Mouse (Mus musculus) intestine, postnatal 0 days (tissue): ENCODE measurements around the gene Spi1. TPM values are rescaled to one million over a fixed set of nuclear protein-coding genes. Genes with fewer than 3 reads are reported as not detected.
A peak's percentile ranks its signal among the peaks of the same experiment; 100 is the strongest.

Source experiments
- ATAC-seq: fragments of 200-750 bp; cut with Nextera tagmentation; 2 replicates; pipeline ENCODE4 v1.8.0; 2017; ENCODE audit warnings: mild to moderate bottlenecking, moderate TSS enrichment, moderate library complexity
- H3K27ac ChIP-seq: fragments of 300-500 bp; sonication (generic); 2 replicates; pipeline ENCODE4 v1.5.1; 2014; ENCODE audit warnings: mild to moderate bottlenecking, low read depth, low read length, moderate library complexity
- H3K27me3 ChIP-seq: fragments of 300-500 bp; sonication (generic); replicated peaks from 2 replicates; pipeline ENCODE4 v1.6.1; 2014; ENCODE audit warnings: low read length, mixed read lengths; ENCODE audit not compliant: control insufficient read depth, insufficient read depth
- H3K36me3 ChIP-seq: fragments of 300-500 bp; sonication (generic); 2 replicates; pipeline ENCODE4 v1.6.1; 2014; ENCODE audit warnings: mild to moderate bottlenecking, moderate library complexity; ENCODE audit not compliant: control insufficient read depth, insufficient read depth
- H3K4me1 ChIP-seq: fragments of 300-500 bp; sonication (generic); replicated peaks from 2 replicates; pipeline ENCODE4 v1.6.1; 2014; ENCODE audit warnings: antibody characterized with exemption, low read length, mixed read lengths; ENCODE audit not compliant: control insufficient read depth, insufficient read depth
- H3K4me2 ChIP-seq: fragments of 300-500 bp; sonication (generic); replicated peaks from 2 replicates; pipeline ENCODE4 v1.6.1; 2014; ENCODE audit warnings: low read depth, mild to moderate bottlenecking, moderate library complexity
- H3K4me3 ChIP-seq: fragments of 300-500 bp; sonication (generic); 2 replicates; pipeline ENCODE4 v1.5.1; 2014; ENCODE audit warnings: low read depth, low read length
- H3K9ac ChIP-seq: fragments of 300-500 bp; sonication (generic); 2 replicates; pipeline ENCODE4 v1.6.1; 2014; ENCODE audit warnings: mild to moderate bottlenecking, low read depth, low read length
- H3K9me3 ChIP-seq: fragments of 300-500 bp; sonication (generic); 2 replicates; pipeline ENCODE4 v1.6.1; 2016; ENCODE audit warnings: mixed run types; ENCODE audit not compliant: control insufficient read depth
- CTCF ChIP-seq: sonication (generic); IDR thresholded peaks from 2 replicates; pipeline ENCODE4 v1.5.1; 2016; ENCODE audit warnings: low read depth, mild to moderate bottlenecking, control low read depth, antibody characterized with exemption, moderate library complexity
- WGBS: fragments of 180-500 bp; shearing (Covaris S2); extraction: QIAGEN DNeasy Blood & Tissue Kit; methylation state at CpG from one replicate; pipeline ENCODE4 v1.1.7; 2014; 5-methylcytosine and 5-hydroxymethylcytosine counted together
- polyA plus RNA-seq: library from polyadenylated mRNA; unstranded; fragments of >200 nt; fragmentation: Nextera tagmentation; extraction: Ambion mirVana; gene quantifications from 2 replicates; pipeline ENCODE4 v1.2.1, GENCODE M21; 2015

Gene Spi1
- polyA plus RNA-seq, 1 experiment from 2014 or later = 5.1 TPM

GRCm38 (mm10) chr2:91066455-91066854 lies 15.7 kb upstream of the Spi1 start:
- no peak for ATAC-seq
- Histone ChIP-seq H3K9ac (no peak overlapping the region), H3K9me3 (no peaks in the 10 kb centered on the region), H3K4me2 (no peak overlapping the region), H3K36me3 (peaks cover 35% of the 10 kb centered on the region), H3K4me3 (no peak overlapping the region), H3K4me1 (0 out of 2 replicates have a peak, but pooled peaks cover 2% of the 10 kb centered on the region), H3K27ac (no peak overlapping the region), H3K27me3 (no peaks in the 10 kb centered on the region)
- WGBS = 83% methylated on average over 3 of the region's 3 CpGs
- TF ChIP-seq CTCF = no peak

GRCm38 (mm10) chr2:91068162-91068871 lies 13.9 kb upstream of the Spi1 start:
- Histone ChIP-seq H3K36me3 (peaks cover 17% of the 10 kb centered on the region), H3K27me3 (no peaks in the 10 kb centered on the region), H3K9me3 (no peaks in the 10 kb centered on the region), H3K9ac (no peak overlapping the region), H3K4me1 (0 out of 2 replicates have a peak, but pooled peaks cover 2% of the 10 kb centered on the region), H3K4me3 (peak overlapping the region; percentile 1; the same call in 1 of the 2 replicates), H3K27ac (no peak overlapping the region), H3K4me2 (peak overlapping the region; percentile 87)
- TF ChIP-seq CTCF = no peak
- WGBS = 59% methylated on average over 13 of the region's 13 CpGs
- no peak for ATAC-seq

GRCm38 (mm10) chr2:91068872-91069165 lies 13.4 kb upstream of the Spi1 start:
- 43% methylated on average over 6 of the region's 6 CpGs for WGBS
- peak overlapping the region; percentile 87 for H3K4me2 ChIP-seq
- H3K4me3 ChIP-seq = peak overlapping the region; percentile 1; the same call in 1 of the 2 replicates
- H3K36me3 ChIP-seq = peaks cover 12% of the 10 kb centered on the region; the same call in 1 of the 2 replicates
- no peak for TF ChIP-seq CTCF
- H3K27me3 ChIP-seq = no peaks in the 10 kb centered on the region
- H3K9ac ChIP-seq = no peak overlapping the region
- no peak for ATAC-seq
- no peaks in the 10 kb centered on the region for H3K9me3 ChIP-seq
- 0 out of 2 replicates have a peak, but pooled peaks cover 2% of the 10 kb centered on the region for H3K4me1 ChIP-seq
- no peak overlapping the region for H3K27ac ChIP-seq

- Histone ChIP-seq H3K36me3 (peaks cover 6% of the 10 kb centered on the region; the same call in 1 of the 2 replicates), H3K9ac (peak overlapping the region; percentile 66), H3K27ac (peak overlapping the region; percentile 50), H3K27me3 (no peaks in the 10 kb centered on the region), H3K4me3 (peak overlapping the region; percentile 68), H3K4me2 (peak overlapping the region; percentile 87), H3K4me1 (0 out of 2 replicates have a peak, but pooled peaks cover 2% of the 10 kb centered on the region), H3K9me3 (no peaks in the 10 kb centered on the region)
- ATAC-seq = no peak
- 0 out of 2 replicates have a peak, but pooled peaks have one; percentile 17 for TF ChIP-seq CTCF
- 9% methylated on average over 14 of the region's 14 CpGs for WGBS
Observed at GRCm38 (mm10) chr2:91069306-91070000, 12.7 kb upstream of the Spi1 start.

DNA sequence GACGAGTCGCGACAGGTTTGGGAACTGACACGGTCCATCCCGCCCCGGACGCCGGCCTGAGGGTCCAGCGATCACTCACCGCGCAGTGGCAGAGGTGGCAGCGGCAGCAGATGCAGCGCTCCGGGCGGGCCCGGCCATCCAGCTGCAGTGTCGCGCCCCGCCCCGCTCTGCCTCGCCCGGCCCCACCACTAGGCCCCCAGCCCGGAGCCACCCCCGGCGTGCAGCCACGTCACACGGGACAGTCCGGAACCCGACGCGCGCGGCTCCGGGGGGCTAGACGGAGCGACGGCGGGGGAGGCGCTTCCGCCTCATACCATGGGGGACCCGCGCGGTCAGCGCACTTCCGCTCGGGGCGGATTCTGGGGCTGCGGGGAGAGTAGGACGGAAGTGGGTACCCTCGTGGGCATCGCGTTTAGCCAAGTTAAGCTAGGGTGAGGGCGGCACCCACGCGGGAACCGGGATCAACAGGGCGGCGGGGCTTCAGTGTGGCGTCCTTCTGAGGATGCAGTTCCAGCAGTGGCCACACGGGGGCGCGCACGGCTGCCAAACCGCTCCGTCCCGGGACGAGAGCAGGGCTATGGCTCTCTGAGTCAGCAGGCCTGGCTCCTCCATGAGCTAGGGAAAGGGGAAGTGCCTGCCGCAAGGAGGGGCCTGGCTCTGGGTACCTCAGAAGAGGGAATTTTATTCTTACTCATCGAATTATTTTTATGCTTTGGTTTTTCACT lies 12.0 kb upstream of the Spi1 start, which contains the start of gene Slc39a13:
Gene Slc39a13 (minus strand): TSS at position 342 of the 725 bp plus-strand sequence.
- ATAC-seq = peak; percentile 96
- Histone ChIP-seq H3K27me3 (no peaks in the 10 kb centered on the region), H3K4me1 (0 out of 2 replicates have a peak, but pooled peaks cover 2% of the 10 kb centered on the region), H3K9me3 (no peaks in the 10 kb centered on the region), H3K9ac (peak within 1 kb of the TSS; percentile 66), H3K4me2 (peak within 1 kb of the TSS; percentile 87), H3K27ac (peak within 1 kb of the TSS; percentile 55), H3K36me3 (no peaks in the 10 kb centered on the region), H3K4me3 (peak within 1 kb of the TSS; percentile 68)
- TF ChIP-seq CTCF = peak; percentile 100
- under 1% methylated on average over 64 of the region's 69 CpGs for WGBS

GRCm38 (mm10) chr2:91071059-91071458 lies 11.1 kb upstream of the Spi1 start:
- no peaks in the 10 kb centered on the region for H3K36me3 ChIP-seq
- 83% methylated on average over 10 of the region's 10 CpGs for WGBS
- no peak overlapping the region for H3K4me3 ChIP-seq
- H3K9ac ChIP-seq = peak overlapping the region; percentile 66; the same call in 1 of the 2 replicates
- H3K4me2 ChIP-seq = peak overlapping the region; percentile 87
- ATAC-seq = no peak
- no peaks in the 10 kb centered on the region for H3K27me3 ChIP-seq
- no peaks in the 10 kb centered on the region for H3K9me3 ChIP-seq
- TF ChIP-seq CTCF = no peak
- 0 out of 2 replicates have a peak, but pooled peaks cover 2% of the 10 kb centered on the region for H3K4me1 ChIP-seq
- no peak overlapping the region for H3K27ac ChIP-seq
